Mouse (Mus musculus) CD4-positive helper T cell, adult 2 months (primary cell): Measurements from ENCODE around the gene Mtnr1b.

Experiments
- DNase-seq: peaks from one replicate; pipeline ENCODE4 v3.0.0-alpha.2; 2012; ENCODE audit warnings: low read depth, missing footprints, low spot score

The Mtnr1b gene

GRCm38 (mm10) chr9:15802413-15803027, 71.8 kb downstream of the Mtnr1b start:
- DNase-seq = no peak

GRCm38 (mm10) chr9:15800402-15800801, 74.0 kb downstream of the Mtnr1b start:
- DNase-seq = no peak

GRCm38 (mm10) chr9:15794408-15794807, 79.9 kb downstream of the Mtnr1b start:
- no peak for DNase-seq

GRCm38 (mm10) chr9:15792076-15792475, 82.3 kb downstream of the Mtnr1b start:
- DNase-seq = no peak

- no peak for DNase-seq
These were observed 87.7 kb downstream of the Mtnr1b start for GRCm38 (mm10) chr9:15786610-15787009.

- DNase-seq = no peak
These were observed 88.2 kb downstream of the Mtnr1b start for GRCm38 (mm10) chr9:15786192-15786591.

- DNase-seq = no peak
These were observed 92.4 kb downstream of the Mtnr1b start for GRCm38 (mm10) chr9:15781936-15782335.

GRCm38 (mm10) chr9:15774911-15775310, 99.4 kb downstream of the Mtnr1b start:
- no peak for DNase-seq
